Mouse (Mus musculus): ENCODE results near the gene Hid1.

Hid1 gene

GRCm38 (mm10) chr11:115337826-115338225, 29.7 kb downstream of the Hid1 start:
- no peak for DNase-seq (ENCODE audit: low spot score in 2 of 2)

- no peak for DNase-seq (ENCODE audit: low spot score in 2 of 2)
These were observed 30.2 kb downstream of the Hid1 start for GRCm38 (mm10) chr11:115337350-115337749.

GRCm38 (mm10) chr11:115336115-115336514, 31.4 kb downstream of the Hid1 start:
- no peak for DNase-seq (ENCODE audit: low spot score in 2 of 2)

- DNase-seq (ENCODE audit: low spot score in 2 of 2), result no peak
These were observed 32.3 kb downstream of the Hid1 start for GRCm38 (mm10) chr11:115335223-115335622.

- no peak for DNase-seq (ENCODE audit: low spot score in 2 of 2)
These were observed 33.0 kb downstream of the Hid1 start, which contains the start of gene Otop3 for GRCm38 (mm10) chr11:115334531-115334930. Gene Otop3, plus strand, starts transcription at chr11:115334731.

GRCm38 (mm10) chr11:115329339-115329738, 38.2 kb downstream of the Hid1 start:
- DNase-seq (ENCODE audit: low spot score in 2 of 2), result no peak

- no peak for DNase-seq (ENCODE audit: low spot score in 2 of 2)
These were observed 40.8 kb downstream of the Hid1 start for GRCm38 (mm10) chr11:115326730-115327129.

- no peak for DNase-seq (ENCODE audit: low spot score in 2 of 2)
These were observed 44.2 kb downstream of the Hid1 start for GRCm38 (mm10) chr11:115323354-115323753.

- no peak for DNase-seq (ENCODE audit: low spot score in 2 of 2)
These were observed 45.5 kb downstream of the Hid1 start, which contains the start of gene Ush1g for GRCm38 (mm10) chr11:115321906-115322693. Gene Ush1g, minus strand, starts transcription at chr11:115322041.

- no peak for DNase-seq (ENCODE audit: low spot score in 2 of 2)
These were observed 47.7 kb downstream of the Hid1 start for GRCm38 (mm10) chr11:115319704-115320383.

- no peak for DNase-seq (ENCODE audit: low spot score in 2 of 2)
These were observed 49.1 kb downstream of the Hid1 start for GRCm38 (mm10) chr11:115318245-115319027.

- DNase-seq (ENCODE audit: low spot score in 2 of 2), result no peak
These were observed 50.4 kb downstream of the Hid1 start for GRCm38 (mm10) chr11:115317204-115317603.

- no peak for DNase-seq (ENCODE audit: low spot score in 2 of 2)
These were observed 53.3 kb downstream of the Hid1 start for GRCm38 (mm10) chr11:115314249-115314648.

- no peak for DNase-seq (ENCODE audit: low spot score in 2 of 2)
These were observed 58.8 kb downstream of the Hid1 start for GRCm38 (mm10) chr11:115308781-115309180.

- DNase-seq (ENCODE audit: low spot score in 2 of 2), result no peak
These were observed 60.7 kb downstream of the Hid1 start, which contains the start of gene Otop2 for GRCm38 (mm10) chr11:115306863-115307262. Gene Otop2, plus strand, starts transcription at chr11:115307163.

GRCm38 (mm10) chr11:115303167-115303566, 64.4 kb downstream of the Hid1 start:
- no peak for DNase-seq (ENCODE audit: low spot score in 2 of 2)

- DNase-seq (ENCODE audit: low spot score in 2 of 2), result no peak
These were observed 66.2 kb downstream of the Hid1 start for GRCm38 (mm10) chr11:115301351-115301750.

- no peak for DNase-seq (ENCODE audit: low spot score in 2 of 2)
These were observed 66.8 kb downstream of the Hid1 start for GRCm38 (mm10) chr11:115300745-115301144.

- no peak for DNase-seq (ENCODE audit: low spot score in 2 of 2)
These were observed 69.4 kb downstream of the Hid1 start for GRCm38 (mm10) chr11:115298160-115298559.
